Mouse (Mus musculus) megakaryocyte, embryonic 14.5 days (primary cell): ENCODE data around the gene Cd300lg. TPM values are rescaled to one million over a fixed set of nuclear protein-coding genes. Genes with fewer than 3 reads are reported as not detected.

ENCODE experiments used
- H3K27me3 ChIP-seq: replicated peaks from 2 replicates; pipeline ENCODE3; 2012; ENCODE audit warnings: inconsistent platforms
- H3K36me3 ChIP-seq: replicated peaks from 2 replicates; pipeline ENCODE3; 2012; ENCODE audit warnings: low read length, inconsistent platforms, mixed read lengths
- H3K4me1 ChIP-seq: 2 replicates; pipeline ENCODE4 v1.6.1; 2012; ENCODE audit warnings: inconsistent platforms
- H3K4me3 ChIP-seq: replicated peaks from 2 replicates; pipeline ENCODE3; 2012; ENCODE audit warnings: moderate library complexity, mild to moderate bottlenecking, inconsistent platforms
- H3K9me3 ChIP-seq: 2 replicates; pipeline ENCODE4 v1.6.1; 2012; ENCODE audit warnings: inconsistent platforms
- FLI1 ChIP-seq: IDR thresholded peaks from 2 replicates; pipeline ENCODE4 v1.6.1; 2012; ENCODE audit warnings: low read length, inconsistent platforms, mixed read lengths
- GATA1 ChIP-seq: IDR thresholded peaks from 3 replicates; pipeline ENCODE4 v1.6.1; 2012; ENCODE audit warnings: mixed read lengths, low read length, inconsistent platforms, borderline replicate concordance
- polyA plus RNA-seq: library from polyadenylated mRNA; stranded (reverse); fragments of >175 nt; gene quantifications from 2 replicates; pipeline ENCODE4 v1.2.3, GENCODE M21; 2012; ENCODE audit warnings: low replicate concordance; ENCODE audit not compliant: insufficient read depth

Cd300lg gene
- polyA plus RNA-seq, 1 experiment, result not detected

- Histone ChIP-seq H3K4me3 (peak within 1 kb of the TSS; percentile 91), H3K27me3 (peaks cover 55% of the 10 kb centered on the region), H3K9me3 (peaks cover 15% of the 10 kb centered on the region), H3K36me3 (peaks cover 12% of the 10 kb centered on the region), H3K4me1 (peaks cover 48% of the 10 kb centered on the region)
- TF ChIP-seq GATA1 (no peak), FLI1 (no peak)
These were observed 46.9 kb downstream of the Cd300lg start, which contains the start of gene Mpp2 for GRCm38 (mm10) chr11:102087931-102088898. Gene Mpp2 (minus strand): TSS chr11:102088515.

- peaks cover 48% of the 10 kb centered on the region for H3K4me1 ChIP-seq
- peaks cover 58% of the 10 kb centered on the region for H3K27me3 ChIP-seq
- peaks cover 5% of the 10 kb centered on the region for H3K9me3 ChIP-seq
- peak overlapping the region; percentile 91 for H3K4me3 ChIP-seq
- TF ChIP-seq GATA1 (no peak), FLI1 (no peak)
- peaks cover 6% of the 10 kb centered on the region for H3K36me3 ChIP-seq
These were observed 47.9 kb downstream of the Cd300lg start for GRCm38 (mm10) chr11:102089088-102089808.

GRCm38 (mm10) chr11:102095676-102096075 is 54.4 kb downstream of the Cd300lg start:
- no peak overlapping the region for H3K4me3 ChIP-seq
- H3K36me3 ChIP-seq, result no peaks in the 10 kb centered on the region
- peaks cover 45% of the 10 kb centered on the region for H3K4me1 ChIP-seq
- no peaks in the 10 kb centered on the region for H3K9me3 ChIP-seq
- H3K27me3 ChIP-seq, result peaks cover 83% of the 10 kb centered on the region
- TF ChIP-seq FLI1, result no peak
- TF ChIP-seq GATA1, result no peak

DNA sequence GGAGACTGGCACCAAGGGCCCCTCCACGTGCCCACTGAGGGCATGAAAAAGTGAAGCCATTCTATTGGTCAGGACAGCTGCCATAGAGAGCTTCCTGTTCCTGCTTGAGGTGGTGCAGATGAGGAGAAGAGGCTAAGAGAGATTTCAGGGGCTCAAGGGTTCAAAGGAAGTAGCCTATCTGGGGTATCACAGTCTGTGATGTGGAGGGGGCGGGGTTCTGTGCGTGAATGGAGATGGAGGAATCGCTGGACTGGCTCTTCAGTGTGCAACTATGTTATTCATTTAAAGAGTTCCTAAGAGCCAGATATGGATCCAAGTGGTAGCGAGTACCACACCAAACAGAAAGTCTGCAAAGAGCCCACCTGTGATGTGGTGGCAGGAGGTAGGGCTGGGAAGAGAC is 55.1 kb downstream of the Cd300lg start:
- H3K36me3 ChIP-seq, result no peaks in the 10 kb centered on the region
- no peak for TF ChIP-seq FLI1
- no peak for TF ChIP-seq GATA1
- H3K4me1 ChIP-seq, result peaks cover 49% of the 10 kb centered on the region
- H3K9me3 ChIP-seq, result no peaks in the 10 kb centered on the region
- H3K4me3 ChIP-seq, result peak overlapping the region; percentile 87
- peaks cover 89% of the 10 kb centered on the region for H3K27me3 ChIP-seq

- TF ChIP-seq GATA1 (no peak), FLI1 (no peak)
- Histone ChIP-seq H3K36me3 (no peaks in the 10 kb centered on the region), H3K9me3 (no peaks in the 10 kb centered on the region), H3K4me3 (peak overlapping the region; percentile 87), H3K27me3 (peaks cover 89% of the 10 kb centered on the region), H3K4me1 (peaks cover 51% of the 10 kb centered on the region)
These were observed 55.6 kb downstream of the Cd300lg start for GRCm38 (mm10) chr11:102096887-102097391.

- Histone ChIP-seq H3K27me3 (peaks cover 92% of the 10 kb centered on the region), H3K4me3 (no peak within 1 kb of the TSS), H3K36me3 (no peaks in the 10 kb centered on the region), H3K9me3 (no peaks in the 10 kb centered on the region), H3K4me1 (peaks cover 59% of the 10 kb centered on the region)
- no peak for TF ChIP-seq FLI1
- TF ChIP-seq GATA1, result no peak
These were observed 59.9 kb downstream of the Cd300lg start, which contains the start of gene Ppy for GRCm38 (mm10) chr11:102101219-102101618. Gene Ppy (minus strand): TSS chr11:102101319.

- Histone ChIP-seq H3K4me3 (no peak overlapping the region), H3K9me3 (no peaks in the 10 kb centered on the region), H3K4me1 (peaks cover 51% of the 10 kb centered on the region), H3K27me3 (peaks cover 95% of the 10 kb centered on the region), H3K36me3 (no peaks in the 10 kb centered on the region)
- no peak for TF ChIP-seq GATA1
- TF ChIP-seq FLI1, result no peak
These were observed 61.4 kb downstream of the Cd300lg start for GRCm38 (mm10) chr11:102102485-102103258.

Other genes starting within 250 kb of the Cd300lg start
- not detected in 2 replicates for gene Meox1, start 147.1 kb upstream of the Cd300lg start, polyA plus RNA-seq
- not detected in 2 replicates for gene Sost, start 74.5 kb upstream of the Cd300lg start, polyA plus RNA-seq
- not detected in 2 replicates for gene Cfap97d1, start 57.2 kb upstream of the Cd300lg start, polyA plus RNA-seq
- 47.3 and 165 TPM in 2 replicates for gene Dusp3, start 54.5 kb upstream of the Cd300lg start, polyA plus RNA-seq
- not detected in 2 replicates for gene Mpp3, start 13.0 kb upstream of the Cd300lg start, polyA plus RNA-seq
- 7.0 and 10.2 TPM in 2 replicates for gene Mpp2, start 47.0 kb downstream of the Cd300lg start, polyA plus RNA-seq
- 2.3 TPM in 1 of 2 replicates, not detected in the other for gene Ppy, start 59.8 kb downstream of the Cd300lg start, polyA plus RNA-seq
- gene Pyy, start 66.3 kb downstream of the Cd300lg start, polyA plus RNA-seq, result not detected in 2 replicates
- not detected in 2 replicates for gene Nags, start 104.0 kb downstream of the Cd300lg start, polyA plus RNA-seq
- gene Tmem101, start 114.9 kb downstream of the Cd300lg start, polyA plus RNA-seq, result 13.5 TPM in 1 of 2 replicates, not detected in the other
- 36.7 and 120 TPM in 2 replicates for gene Lsm12, start 143.8 kb downstream of the Cd300lg start, polyA plus RNA-seq
- gene G6pc3, start 148.1 kb downstream of the Cd300lg start, polyA plus RNA-seq, result 32.9 and 73.3 TPM in 2 replicates
- gene Hdac5, start 188.7 kb downstream of the Cd300lg start, polyA plus RNA-seq, result 384 and 644 TPM in 2 replicates
- 2.6 and 4.2 TPM in 2 replicates for gene BC030867, start 207.4 kb downstream of the Cd300lg start, polyA plus RNA-seq
- not detected in 2 replicates for gene Asb16, start 227.2 kb downstream of the Cd300lg start, polyA plus RNA-seq
- 46.7 and 48.3 TPM in 2 replicates for gene Tmub2, start 243.4 kb downstream of the Cd300lg start, polyA plus RNA-seq